Mouse (Mus musculus) gastrocnemius, postnatal 36 days (tissue): Measurements from ENCODE around the gene Cps1. TPM values are rescaled to one million over a fixed set of nuclear protein-coding genes. Genes with fewer than 3 reads are reported as not detected.

Source experiments
- DNase-seq, 2 experiments: peaks; one replicate each; pipeline ENCODE4 v3.0.0; 2022
- intact Hi-C: fragments of 180-260 bp; cut with DNase I; formaldehyde crosslinking; loops from one replicate; pipeline ENCODE4 v1.15.1; 2025
- total RNA-seq, 2 experiments: library from RNA; stranded (reverse); gene quantifications; 2 replicates each; pipeline ENCODE4 v1.2.3; 2021

Gene Cps1
- total RNA-seq, 2 experiments from 2014 or later, result 0.33 TPM; not detected in 1

DNA sequence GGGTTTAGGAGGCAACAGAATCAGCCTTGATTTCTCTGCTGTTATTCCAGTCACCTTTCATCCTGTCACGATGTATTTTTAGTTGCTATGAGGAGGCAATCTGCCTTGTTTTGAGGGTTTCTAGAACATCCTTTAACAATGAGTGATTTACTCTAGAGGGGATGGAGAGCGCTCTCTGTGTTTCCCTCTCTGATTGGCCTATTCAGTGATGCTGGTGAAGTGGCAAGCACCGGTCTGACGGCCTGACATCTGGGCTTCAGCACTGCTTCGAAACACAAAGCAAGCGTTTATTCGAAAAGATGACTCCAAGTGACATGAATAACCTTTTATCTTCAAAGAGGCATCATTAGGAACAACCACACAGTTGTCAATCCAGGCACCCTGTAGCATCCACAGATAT, 100.8 kb downstream of the Cps1 start:
- intact Hi-C loops, result no loop called here
- no peak for DNase-seq

DNA sequence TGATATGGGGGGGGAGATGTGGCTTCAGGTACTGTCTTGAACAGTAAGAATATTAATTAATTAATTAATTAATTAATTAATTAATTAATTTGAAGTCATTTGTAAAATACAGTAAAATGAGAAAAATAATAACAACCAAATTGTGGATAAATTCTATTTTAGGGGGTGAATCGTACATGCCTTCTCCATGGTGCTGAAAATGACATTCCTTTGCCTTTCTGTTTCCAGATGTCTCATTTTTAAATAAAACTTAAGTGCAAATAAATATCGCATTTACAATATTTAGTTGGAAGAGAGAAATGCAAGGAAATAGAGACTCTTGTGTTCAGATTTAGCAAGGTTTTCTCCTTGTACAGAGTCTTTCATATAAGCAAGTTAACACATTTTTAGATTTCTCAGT, 112.0 kb downstream of the Cps1 start:
- intact Hi-C loops, result no loop called here
- DNase-seq, result no peak

DNA sequence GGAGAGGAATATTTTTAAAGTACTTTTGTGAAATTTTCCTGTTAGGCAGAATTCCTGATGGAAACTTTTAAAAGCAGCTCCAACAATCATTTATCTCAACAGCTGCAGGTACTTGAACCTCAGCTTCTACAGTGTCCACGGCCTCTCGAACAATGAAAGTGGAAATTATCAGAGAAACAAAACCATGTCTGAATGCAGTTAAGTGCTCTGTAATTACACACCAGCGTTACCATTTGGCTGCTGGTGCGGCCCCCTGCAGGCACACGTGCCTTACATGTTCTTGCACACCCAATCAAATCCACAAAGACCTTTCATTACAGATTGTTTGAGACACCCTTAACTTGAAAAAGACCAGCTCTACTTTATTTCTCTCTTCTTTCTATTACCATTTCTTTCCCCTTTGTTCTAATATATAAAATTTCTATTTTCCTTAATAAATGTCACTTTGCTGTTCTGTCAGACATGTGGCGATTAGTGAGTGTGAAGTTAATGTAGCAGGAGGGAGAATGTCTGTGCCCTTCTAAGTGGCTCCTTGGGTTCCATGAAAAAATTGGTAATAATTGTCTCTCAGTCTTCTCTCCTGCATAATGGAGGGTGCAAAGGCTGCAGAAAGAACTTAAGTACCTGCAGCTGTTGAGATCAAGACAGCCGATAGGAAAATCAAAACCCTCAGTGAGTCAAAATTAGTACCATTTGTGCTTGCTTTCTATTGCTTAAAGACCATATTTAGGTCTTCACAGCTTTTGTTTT, 112.8 kb downstream of the Cps1 start:
- intact Hi-C loops, result no loop called here
- no peak for DNase-seq

DNA sequence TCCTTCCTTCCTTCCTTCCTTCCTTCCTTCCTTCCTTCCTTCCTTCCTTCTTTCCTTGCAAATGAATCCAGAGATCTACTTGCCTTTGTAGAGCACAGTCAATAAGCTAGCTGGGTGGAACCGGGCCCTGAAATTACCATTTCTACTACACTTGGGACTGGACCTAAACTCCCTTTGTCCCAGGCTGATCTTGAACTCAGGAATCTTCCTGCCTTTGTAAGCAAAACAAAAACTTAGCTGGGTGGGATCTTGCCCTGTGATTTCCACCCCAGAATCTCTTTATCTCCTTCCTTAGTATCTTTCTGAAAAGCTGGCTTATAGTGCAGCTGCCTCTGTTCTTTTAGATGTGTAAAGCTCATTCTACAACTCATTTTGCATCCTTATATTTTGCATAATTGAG, 115.6 kb downstream of the Cps1 start:
- intact Hi-C loops, result no loop called here
- no peak for DNase-seq

DNA sequence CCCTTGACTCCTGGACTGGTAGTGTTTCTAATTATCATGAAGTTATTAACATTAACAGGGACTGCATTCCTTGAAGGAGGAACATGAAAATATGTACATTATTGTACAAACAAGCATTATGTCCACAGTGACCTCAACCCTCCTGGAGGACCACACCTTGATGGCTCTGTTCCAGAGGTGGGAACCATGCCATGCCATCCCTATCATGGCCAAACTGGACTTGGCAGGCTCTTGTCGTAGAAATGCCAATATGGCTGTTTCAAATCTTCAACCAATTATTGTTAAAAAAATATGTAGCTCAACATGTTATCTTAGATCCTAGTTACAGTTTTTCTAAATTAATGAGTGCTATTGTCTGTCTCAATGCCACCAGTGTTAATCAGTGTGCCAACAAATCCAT, 116.1 kb downstream of the Cps1 start:
- no peak for DNase-seq
- intact Hi-C loops, result no loop called here

DNA sequence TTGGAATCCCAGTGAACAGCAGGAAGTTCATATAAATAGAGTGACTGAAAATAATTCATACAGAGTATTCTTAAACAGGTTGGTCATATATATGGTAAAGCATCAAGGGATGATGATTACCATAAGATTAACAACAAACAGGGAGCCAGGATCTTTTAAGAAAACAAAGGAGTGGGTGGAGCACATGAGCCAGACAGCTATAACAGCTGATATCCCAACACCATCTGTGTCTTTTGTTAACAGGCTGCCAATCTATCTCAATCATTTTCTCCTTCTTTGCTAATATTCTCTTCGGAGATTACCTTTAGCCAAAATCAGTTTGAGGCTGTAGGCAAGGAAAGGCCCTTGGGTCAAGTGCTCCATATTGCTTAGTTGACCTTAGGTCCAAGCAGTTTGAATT, 142.4 kb downstream of the Cps1 start:
- no peak for DNase-seq
- intact Hi-C loops, result no loop called here

DNA sequence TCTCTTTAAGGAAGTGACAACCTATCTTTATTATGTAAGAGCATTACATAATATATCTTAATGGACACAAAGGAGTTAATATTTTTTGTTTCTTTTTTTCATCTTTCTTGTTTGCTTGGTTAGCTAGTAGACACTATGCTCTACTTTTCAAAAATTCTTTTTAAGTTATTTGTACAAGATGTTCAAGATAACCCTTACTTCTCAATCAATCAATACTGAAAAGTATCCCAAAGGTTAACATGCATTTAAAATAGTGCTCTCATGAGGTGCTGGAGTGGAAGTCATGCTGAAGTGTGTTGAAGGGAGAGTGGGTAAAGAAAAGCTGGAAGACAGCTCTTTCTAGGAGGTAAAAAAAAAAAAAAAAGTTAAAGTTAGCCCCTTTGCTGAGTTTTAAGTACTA, 145.1 kb downstream of the Cps1 start:
- no peak for DNase-seq
- intact Hi-C loops, result no loop called here

DNA sequence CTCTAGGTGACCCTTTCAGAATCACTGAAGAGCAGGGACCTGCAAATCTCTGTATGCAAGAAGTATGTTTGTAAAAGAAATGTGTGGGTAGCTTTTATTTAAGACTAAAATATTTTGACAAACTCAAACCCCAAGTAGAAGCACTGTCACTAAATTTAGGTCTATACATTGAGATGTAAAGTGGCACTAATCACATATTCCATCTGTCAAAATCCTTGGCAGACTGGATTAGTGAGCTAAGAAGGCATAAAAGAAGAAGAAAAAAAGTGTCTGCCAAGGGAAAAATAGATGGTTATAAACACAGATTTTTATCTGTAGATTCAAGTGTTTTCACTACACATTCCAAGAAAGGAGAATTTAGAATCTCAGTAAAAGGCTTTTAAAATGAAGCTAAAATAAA, 145.6 kb downstream of the Cps1 start:
- intact Hi-C loops, result no loop called here
- DNase-seq, result no peak

DNA sequence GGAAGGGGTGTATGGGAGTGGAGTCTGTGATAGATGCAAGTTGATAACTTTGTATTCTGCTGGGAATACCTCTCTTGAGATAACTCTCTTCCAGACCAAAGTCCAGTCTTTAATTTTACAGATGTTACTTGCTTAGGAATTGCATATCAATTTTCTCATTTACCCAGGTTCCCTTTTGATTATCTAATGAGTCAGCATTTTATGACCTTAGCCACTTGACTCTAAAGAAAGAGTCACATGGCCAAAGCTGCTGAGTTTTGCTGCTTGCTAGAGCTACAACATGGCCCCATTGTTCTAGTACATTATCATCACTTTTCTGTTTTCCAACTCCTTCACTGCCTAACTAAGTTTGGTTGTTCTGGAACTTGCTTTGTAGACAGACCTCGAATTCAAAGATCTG, 153.4 kb downstream of the Cps1 start:
- intact Hi-C loops, result no loop called here

More for the DNA sequence above, 153.4 kb downstream of the Cps1 start:
- DNase-seq, result no peak

Other genes starting within 250 kb of the Cps1 start
- gene Myl1, start 177.6 kb upstream of the Cps1 start, total RNA-seq, result over 10,000 TPM; 25,842 to 31,394 TPM
- 10 to 100 TPM; 33.7 to 35.5 TPM for gene Lancl1, start 84.2 kb upstream of the Cps1 start, total RNA-seq